Mouse (Mus musculus): Measurements from ENCODE around the gene Phc2. TPM values are rescaled to one million over a fixed set of nuclear protein-coding genes. Genes with fewer than 3 reads are reported as not detected.

The Phc2 gene
- total and polyA plus RNA-seq, 3 experiments: 23.7 to 65.5 TPM; not detected in 1

DNA sequence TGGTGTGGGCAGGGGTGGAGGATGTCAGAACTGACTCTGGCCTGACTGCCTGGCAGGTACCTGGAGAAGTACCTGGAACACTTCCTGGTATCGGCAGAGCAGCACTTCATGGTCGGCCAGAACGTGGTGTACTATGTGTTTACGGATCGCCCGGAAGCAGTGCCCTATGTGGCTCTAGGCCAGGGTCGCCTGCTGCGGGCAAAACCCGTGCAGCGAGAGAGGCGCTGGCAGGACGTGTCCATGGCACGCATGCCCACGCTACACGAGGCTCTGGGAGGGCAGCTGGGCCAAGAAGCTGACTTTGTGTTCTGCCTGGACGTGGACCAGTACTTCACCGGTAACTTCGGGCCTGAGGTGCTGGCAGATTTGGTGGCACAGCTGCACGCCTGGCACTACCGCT lies 112.4 kb downstream of the Phc2 start:
- Histone ChIP-seq H3K9ac (ENCODE audit: control insufficient read depth, low read depth, low read length, poor library complexity, severe bottlenecking) (no peak overlapping the region), H3K36me3 (ENCODE audit: control insufficient read depth in 1 of 2, insufficient read depth in 2 of 2, low read length in 2 of 2) (no peaks in the 10 kb centered on the region), H3K4me3 (ENCODE audit: control insufficient read depth in 1 of 2, insufficient read depth in 1 of 2, low read depth in 2 of 2, low read length in 2 of 2) (no peak overlapping the region), H3K27me3 (ENCODE audit: control insufficient read depth in 1 of 2, insufficient read depth in 2 of 2, low read length in 2 of 2) (no peaks in the 10 kb centered on the region), H3K79me2 (ENCODE audit: control insufficient read depth, insufficient read depth, low read length, poor library complexity) (no peaks in the 10 kb centered on the region), H3K27ac (ENCODE audit: control insufficient read depth, low read depth, low read length) (no peak overlapping the region), H3K4me1 (ENCODE audit: control insufficient read depth in 1 of 2, insufficient read depth in 2 of 2, low read length in 2 of 2) (no peaks in the 10 kb centered on the region), H3K9me3 (replicated peaks; ENCODE audit: insufficient read depth, low read length) (no peaks in the 10 kb centered on the region)
- no peak for DNase-seq (ENCODE audit: low read depth, low spot score)
- TF ChIP-seq SMC3 (IDR thresholded peaks at IDR 0.05; ENCODE audit: low read depth, low read length): no peak
- TF ChIP-seq ZC3H11A (IDR thresholded peaks at IDR 0.05; ENCODE audit: low read depth, low read length): no peak
- TF ChIP-seq MAZ (IDR thresholded peaks at IDR 0.05; ENCODE audit: low read depth, low read length): no peak
- no peak for TF ChIP-seq JUND (IDR thresholded peaks at IDR 0.05; ENCODE audit: low read depth, low read length)
- TF ChIP-seq GABPA (IDR thresholded peaks at IDR 0.05; ENCODE audit: low read depth, low read length): no peak
- TF ChIP-seq ZKSCAN1 (IDR thresholded peaks at IDR 0.05; ENCODE audit: low read depth, low read length): no peak
- no peak for TF ChIP-seq MYB (IDR thresholded peaks at IDR 0.05; ENCODE audit: low read depth, low read length)

- no peak for TF ChIP-seq MAFK (IDR thresholded peaks at IDR 0.05; ENCODE audit: borderline replicate concordance, low read depth, low read length)
These were observed 113.6 kb downstream of the Phc2 start for GRCm38 (mm10) chr4:128768120-128768519.

DNA sequence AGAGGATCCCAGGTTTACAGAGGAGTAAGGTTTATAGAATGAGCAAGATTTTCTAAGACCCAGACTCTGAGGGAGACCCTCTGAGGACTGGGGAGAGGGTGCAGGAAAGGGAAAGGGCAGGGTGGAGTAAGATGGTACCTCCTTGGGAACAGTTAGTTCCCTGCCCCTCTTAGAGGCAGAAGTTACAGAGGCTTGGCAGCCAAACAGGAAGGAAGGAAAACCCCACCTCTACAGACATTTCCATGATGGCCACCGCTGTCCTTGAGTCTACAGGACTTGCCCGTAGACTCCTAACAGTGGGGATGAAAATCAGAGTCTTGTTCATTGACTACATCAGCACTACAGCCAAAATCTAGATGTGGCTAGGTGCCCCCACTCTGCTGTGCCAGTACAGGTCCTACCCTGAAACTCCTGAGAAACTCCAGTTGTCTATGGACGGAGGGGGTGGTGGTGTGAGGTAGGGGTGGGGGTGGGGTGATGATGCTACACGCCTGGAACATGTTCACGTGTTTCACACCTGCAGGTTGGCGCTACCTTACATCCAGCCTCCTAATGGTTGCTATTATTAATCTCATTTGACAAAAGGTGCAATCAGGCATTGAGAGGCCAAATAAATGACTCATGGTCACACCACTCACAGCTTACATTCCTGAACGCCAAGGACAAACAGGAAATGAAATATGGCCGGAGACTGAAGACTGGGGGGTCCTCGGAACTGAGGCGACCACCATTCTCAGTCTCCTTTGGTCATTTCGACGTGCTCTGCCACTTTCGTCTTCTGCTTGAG lies 115.3 kb downstream of the Phc2 start:
- no peaks in the 10 kb centered on the region for H3K4me1 ChIP-seq (ENCODE audit: control insufficient read depth in 1 of 2, insufficient read depth in 2 of 2, low read length in 2 of 2)
- H3K27ac ChIP-seq (ENCODE audit: control insufficient read depth, low read depth, low read length): no peak overlapping the region
- DNase-seq (ENCODE audit: low read depth, low spot score): no peak
- no peaks in the 10 kb centered on the region for H3K27me3 ChIP-seq (ENCODE audit: control insufficient read depth in 1 of 2, insufficient read depth in 2 of 2, low read length in 2 of 2)
- TF ChIP-seq GATA1 (IDR thresholded peaks at IDR 0.05; ENCODE audit: low read depth, low read length) (no peak), MAFK (IDR thresholded peaks at IDR 0.05; ENCODE audit: borderline replicate concordance, low read depth, low read length) (no peak), ELF1 (IDR thresholded peaks at IDR 0.05; ENCODE audit: low read depth, low read length) (no peak), ZKSCAN1 (IDR thresholded peaks at IDR 0.05; ENCODE audit: low read depth, low read length) (no peak), ZMIZ1 (IDR thresholded peaks at IDR 0.05; ENCODE audit: low read depth, low read length) (no peak), MAX (IDR thresholded peaks at IDR 0.05; ENCODE audit: low read length) (no peak), TCF12 (IDR thresholded peaks at IDR 0.05; ENCODE audit: low read depth, low read length) (no peak), TBP (IDR thresholded peaks at IDR 0.05; ENCODE audit: low read depth, low read length) (no peak), BHLHE40 (IDR thresholded peaks at IDR 0.05; ENCODE audit: borderline replicate concordance, low read depth, low read length) (no peak), CHD1 (IDR thresholded peaks at IDR 0.05; ENCODE audit: low read depth, low read length) (no peak), TAL1 (IDR thresholded peaks at IDR 0.05; ENCODE audit: low read length) (no peak)
- H3K9me3 ChIP-seq (replicated peaks; ENCODE audit: insufficient read depth, low read length): no peaks in the 10 kb centered on the region
- no peaks in the 10 kb centered on the region for H3K79me2 ChIP-seq (ENCODE audit: control insufficient read depth, insufficient read depth, low read length, poor library complexity)
- no peaks in the 10 kb centered on the region; a peak in 1 of 4 replicates for H3K36me3 ChIP-seq (ENCODE audit: control insufficient read depth in 1 of 2, insufficient read depth in 2 of 2, low read length in 2 of 2)
- no peak overlapping the region for H3K4me3 ChIP-seq (ENCODE audit: control insufficient read depth in 1 of 2, insufficient read depth in 1 of 2, low read depth in 2 of 2, low read length in 2 of 2)
- H3K9ac ChIP-seq (ENCODE audit: control insufficient read depth, low read depth, low read length, poor library complexity, severe bottlenecking): no peak overlapping the region

More at GRCm38 (mm10) chr4:128768120-128768519, 113.6 kb downstream of the Phc2 start:
- no peaks in the 10 kb centered on the region for H3K36me3 ChIP-seq (ENCODE audit: control insufficient read depth in 1 of 2, insufficient read depth in 2 of 2, low read length in 2 of 2)
- H3K27me3 ChIP-seq (ENCODE audit: control insufficient read depth in 1 of 2, insufficient read depth in 2 of 2, low read length in 2 of 2): no peaks in the 10 kb centered on the region
- no peak overlapping the region for H3K4me3 ChIP-seq (ENCODE audit: control insufficient read depth in 1 of 2, insufficient read depth in 1 of 2, low read depth in 2 of 2, low read length in 2 of 2)
- H3K4me1 ChIP-seq (ENCODE audit: control insufficient read depth in 1 of 2, insufficient read depth in 2 of 2, low read length in 2 of 2): no peaks in the 10 kb centered on the region
- no peaks in the 10 kb centered on the region for H3K9me3 ChIP-seq (replicated peaks; ENCODE audit: insufficient read depth, low read length)
- DNase-seq (ENCODE audit: low read depth, low spot score): no peak
- no peak overlapping the region for H3K9ac ChIP-seq (ENCODE audit: control insufficient read depth, low read depth, low read length, poor library complexity, severe bottlenecking)
- H3K27ac ChIP-seq (ENCODE audit: control insufficient read depth, low read depth, low read length): no peak overlapping the region
- H3K79me2 ChIP-seq (ENCODE audit: control insufficient read depth, insufficient read depth, low read length, poor library complexity): no peaks in the 10 kb centered on the region

All from MEL (cell line).